In the genomic region with DNA sequence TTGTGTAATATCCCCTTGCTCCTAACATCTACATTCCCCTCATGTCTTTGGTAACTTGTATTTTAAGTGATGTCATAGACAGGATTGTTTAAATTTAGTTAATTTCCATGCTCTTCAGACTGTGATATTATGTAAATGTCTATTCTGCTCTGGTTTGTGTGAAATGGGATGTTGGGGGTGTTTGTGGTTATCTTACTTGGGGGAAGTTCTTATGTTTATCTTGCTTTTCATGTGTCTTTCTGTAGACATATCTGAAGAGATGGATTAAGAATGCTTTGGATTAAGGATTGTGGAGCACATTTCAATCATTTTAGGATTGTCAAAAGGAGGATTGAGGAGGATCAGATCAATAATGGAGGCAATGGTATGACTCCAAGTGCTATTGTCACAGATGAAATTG, we compare ENCODE assay signal across 8 mouse cellular contexts. TPM values are rescaled to one million over a fixed set of nuclear protein-coding genes. Genes with fewer than 3 reads are reported as not detected.
A peak's percentile ranks its signal among the peaks of the same experiment; 100 is the strongest.
DNase-seq lines count a peak whose midpoint lies in the region; ATAC-seq and TF ChIP-seq lines count a peak whose summit lies in the region.

No protein-coding gene starts in this region.

- DNase-seq in heart, adult 18-20 months = no peak
- peak; percentile 62 for DNase-seq in MEL (ENCODE audit: low read depth, low spot score)
- DNase-seq in thymus, postnatal 4 days = no peak

- peaks cover 43% of the 10 kb centered on the region for H3K4me1 ChIP-seq in heart, embryonic 13.5 days
- H3K4me1 ChIP-seq in MEL (ENCODE audit: control insufficient read depth in 1 of 2, insufficient read depth in 2 of 2, low read length in 2 of 2) = peaks cover 5 to 10% of the 10 kb centered on the region in 2 experiments
- H3K4me1 ChIP-seq in hindbrain, embryonic 15.5 days (replicated peaks) = peaks cover 48% of the 10 kb centered on the region
- H3K4me1 ChIP-seq in midbrain, embryonic 13.5 days (replicated peaks) = peaks cover 48% of the 10 kb centered on the region

- H3K36me3 ChIP-seq in heart, embryonic 13.5 days = peaks cover 47% of the 10 kb centered on the region
- H3K36me3 ChIP-seq in MEL (ENCODE audit: control insufficient read depth in 1 of 2, insufficient read depth in 2 of 2, low read length in 2 of 2) = peaks cover 34 to 35% of the 10 kb centered on the region in 2 experiments
- peaks cover 25% of the 10 kb centered on the region for H3K36me3 ChIP-seq in hindbrain, embryonic 15.5 days
- H3K36me3 ChIP-seq in midbrain, embryonic 13.5 days = peaks cover 19% of the 10 kb centered on the region

- ATAC-seq in heart, embryonic 13.5 days (ENCODE audit: extremely low read depth, insufficient number of reproducible peaks, low FRiP score, low TSS enrichment) = no peak
- ATAC-seq in hindbrain, embryonic 15.5 days (ENCODE audit: low FRiP score, low read depth) = no peak
- no peak for ATAC-seq in midbrain, embryonic 13.5 days
- ATAC-seq in frontal cortex, adult (ENCODE audit: low TSS enrichment) = no peak
- no peak for ATAC-seq in cerebellum, adult (ENCODE audit: insufficient number of reproducible peaks, low FRiP score, low TSS enrichment)

- H3K27ac ChIP-seq in heart, embryonic 13.5 days (replicated peaks) = no peak overlapping the region
- no peak overlapping the region for H3K27ac ChIP-seq in MEL (ENCODE audit: control insufficient read depth, low read depth, low read length)
- no peak overlapping the region for H3K27ac ChIP-seq in hindbrain, embryonic 15.5 days (replicated peaks)
- no peak overlapping the region for H3K27ac ChIP-seq in midbrain, embryonic 13.5 days

- peaks cover 33% of the 10 kb centered on the region for H3K79me2 ChIP-seq in MEL (ENCODE audit: control insufficient read depth, insufficient read depth, low read length, poor library complexity)

- peak overlapping the region; percentile 89 for H3K4me2 ChIP-seq in heart, embryonic 13.5 days
- H3K4me2 ChIP-seq in hindbrain, embryonic 15.5 days = peak overlapping the region; percentile 69
- peak overlapping the region; percentile 90 for H3K4me2 ChIP-seq in midbrain, embryonic 13.5 days (replicated peaks)

- H3K9me3 ChIP-seq in heart, embryonic 13.5 days = no peaks in the 10 kb centered on the region
- H3K9me3 ChIP-seq in MEL (replicated peaks; ENCODE audit: insufficient read depth, low read length) = no peaks in the 10 kb centered on the region
- no peaks in the 10 kb centered on the region for H3K9me3 ChIP-seq in hindbrain, embryonic 15.5 days
- no peaks in the 10 kb centered on the region for H3K9me3 ChIP-seq in midbrain, embryonic 13.5 days

- no peak; a peak in 1 of 4 replicates for TF ChIP-seq POLR2A in MEL (IDR thresholded peaks at IDR 0.05; ENCODE audit: control insufficient read depth in 1 of 2, insufficient read depth in 1 of 2, low read depth in 1 of 2, low read length in 2 of 2, poor library complexity in 1 of 2)

- H3K9ac ChIP-seq in heart, embryonic 13.5 days = peak overlapping the region; percentile 99
- peak overlapping the region; percentile 97 for H3K9ac ChIP-seq in MEL (ENCODE audit: control insufficient read depth, low read depth, low read length, poor library complexity, severe bottlenecking)
- H3K9ac ChIP-seq in hindbrain, embryonic 15.5 days = peak overlapping the region; percentile 99; the same call in 1 of the 2 replicates
- H3K9ac ChIP-seq in midbrain, embryonic 13.5 days (replicated peaks) = peak overlapping the region; percentile 99; the same call in 1 of the 2 replicates

- TF ChIP-seq EP300 in MEL (IDR thresholded peaks at IDR 0.05; ENCODE audit: low read depth in 1 of 2, low read length in 2 of 2) = peak; percentile 38 to 46; a peak in 3 of 4 replicates

- TF ChIP-seq RAD21 in MEL (IDR thresholded peaks at IDR 0.05; ENCODE audit: low read depth, low read length) = no peak

- no peaks in the 10 kb centered on the region for H3K27me3 ChIP-seq in heart, embryonic 13.5 days (replicated peaks)
- H3K27me3 ChIP-seq in MEL (ENCODE audit: control insufficient read depth in 1 of 2, insufficient read depth in 2 of 2, low read length in 2 of 2) = no peaks in the 10 kb centered on the region
- no peaks in the 10 kb centered on the region for H3K27me3 ChIP-seq in hindbrain, embryonic 15.5 days
- H3K27me3 ChIP-seq in midbrain, embryonic 13.5 days = no peaks in the 10 kb centered on the region

- peak overlapping the region; percentile 99 for H3K4me3 ChIP-seq in heart, embryonic 13.5 days
- peak overlapping the region; percentile 76 to 84 for H3K4me3 ChIP-seq in MEL (ENCODE audit: control insufficient read depth in 1 of 2, insufficient read depth in 1 of 2, low read depth in 2 of 2, low read length in 2 of 2)
- H3K4me3 ChIP-seq in hindbrain, embryonic 15.5 days = peak overlapping the region; percentile 97
- H3K4me3 ChIP-seq in midbrain, embryonic 13.5 days (replicated peaks) = peak overlapping the region; percentile 96

- TF ChIP-seq CTCF in MEL (IDR thresholded peaks at IDR 0.05 in 2 of 3, conservative IDR thresholded peaks at IDR 0.05 in 1 of 3; ENCODE audit: control insufficient read depth in 1 of 3, insufficient read depth in 1 of 3, low read depth in 2 of 3, low read length in 3 of 3, poor library complexity in 1 of 3, severe bottlenecking in 1 of 3) = no peak

TF ChIP-seq in MEL, 35 proteins besides CTCF, POLR2A, EP300 and RAD21:
- TF ChIP-seq MXI1 (IDR thresholded peaks at IDR 0.05; ENCODE audit: low read depth, low read length) (no peak), SIN3A (IDR thresholded peaks at IDR 0.05; ENCODE audit: low read length) (no peak; the same call in 1 of the 2 replicates), MAX (IDR thresholded peaks at IDR 0.05; ENCODE audit: low read length) (no peak), TAL1 (IDR thresholded peaks at IDR 0.05; ENCODE audit: low read length) (0 out of 2 replicates have a peak, but pooled peaks have one; percentile 3), E2F4 (IDR thresholded peaks at IDR 0.05; ENCODE audit: borderline replicate concordance, low read depth, low read length) (no peak), UBTF (IDR thresholded peaks at IDR 0.05; ENCODE audit: borderline replicate concordance, insufficient read depth, low read depth, low read length) (no peak), NELFE (IDR thresholded peaks at IDR 0.05; ENCODE audit: low read depth, low read length) (no peak), NRF1 (IDR thresholded peaks at IDR 0.05; ENCODE audit: insufficient read depth, low read depth, low read length, poor library complexity, severe bottlenecking) (no peak), MYC (IDR thresholded peaks at IDR 0.05; ENCODE audit: low read depth, low read length) (peak; percentile 32; the same call in 1 of the 2 replicates), TBP (IDR thresholded peaks at IDR 0.05; ENCODE audit: low read depth, low read length) (no peak), KAT2A (conservative IDR thresholded peaks at IDR 0.05; ENCODE audit: low read depth, low read length) (no peak), GATA1 (IDR thresholded peaks at IDR 0.05; ENCODE audit: low read depth, low read length) (peak; percentile 53; the same call in 1 of the 2 replicates), ZC3H11A (IDR thresholded peaks at IDR 0.05; ENCODE audit: low read depth, low read length) (no peak), ZNF384 (IDR thresholded peaks at IDR 0.05; ENCODE audit: low read depth, low read length) (no peak), TCF12 (IDR thresholded peaks at IDR 0.05; ENCODE audit: low read depth, low read length) (peak; percentile 46; the same call in 1 of the 2 replicates), CHD2 (IDR thresholded peaks at IDR 0.05; ENCODE audit: low read length) (no peak), RCOR1 (IDR thresholded peaks at IDR 0.05; ENCODE audit: low read depth, low read length) (peak; percentile 58; the same call in 1 of the 2 replicates), MAZ (IDR thresholded peaks at IDR 0.05; ENCODE audit: low read depth, low read length) (no peak), POLR2AphosphoS5 (IDR thresholded peaks at IDR 0.05; ENCODE audit: borderline replicate concordance, low read depth, low read length) (no peak)

RNA-seq across cellular contexts. Expression of gene Srsf1, which starts 2.6 kb away (rescaled TPM):
- polyA plus RNA-seq in heart, embryonic 13.5 days (2015; fragmentation: Nextera tagmentation; extraction: Ambion mirVana) = 170 and 175 TPM in 2 replicates
- 100 to 1,000 TPM in 1 of 2 experiments, 10 to 100 TPM in 1; 88.5 to 102 TPM for total RNA-seq in heart, adult 18-20 months (2021)
- 586 and 596 TPM in 2 replicates for total RNA-seq in MEL (2012; rRNA removed)
- 100 to 1,000 TPM; 421 to 431 TPM for polyA plus RNA-seq in MEL (2012; ENCODE audit: insufficient read depth in 1 of 2, insufficient read length in 2 of 2, low read depth in 1 of 2, low replicate concordance in 2 of 2, missing spikeins in 1 of 2)
- 215 and 220 TPM in 2 replicates for polyA plus RNA-seq in hindbrain, embryonic 15.5 days (2015; fragmentation: Nextera tagmentation; extraction: Ambion mirVana)
- polyA plus RNA-seq in midbrain, embryonic 13.5 days (2015; fragmentation: Nextera tagmentation; extraction: Ambion mirVana) = 313 and 341 TPM in 2 replicates

RNA-seq across cellular contexts. Expression of gene Vezf1, which starts 18.3 kb away (rescaled TPM):
- polyA plus RNA-seq in heart, embryonic 13.5 days (2015; fragmentation: Nextera tagmentation; extraction: Ambion mirVana) = 21.9 and 22.1 TPM in 2 replicates
- total RNA-seq in heart, adult 18-20 months (2021) = 10 to 100 TPM; 35.0 to 38.4 TPM
- total RNA-seq in MEL (2012; rRNA removed) = 8.0 and 9.5 TPM in 2 replicates
- 10 to 100 TPM in 1 of 2 experiments, not detected in 1; 20.8 TPM for polyA plus RNA-seq in MEL (2012; ENCODE audit: insufficient read depth in 1 of 2, insufficient read length in 2 of 2, low read depth in 1 of 2, low replicate concordance in 2 of 2, missing spikeins in 1 of 2)
- polyA plus RNA-seq in hindbrain, embryonic 15.5 days (2015; fragmentation: Nextera tagmentation; extraction: Ambion mirVana) = 41.8 and 43.9 TPM in 2 replicates
- 67.2 and 70.1 TPM in 2 replicates for polyA plus RNA-seq in midbrain, embryonic 13.5 days (2015; fragmentation: Nextera tagmentation; extraction: Ambion mirVana)

RNA-seq across cellular contexts. Expression of gene Cuedc1, which starts 48.1 kb away (rescaled TPM):
- 16.8 and 18.1 TPM in 2 replicates for polyA plus RNA-seq in heart, embryonic 13.5 days (2015; fragmentation: Nextera tagmentation; extraction: Ambion mirVana)
- 10 to 100 TPM; 40.0 to 43.8 TPM for total RNA-seq in heart, adult 18-20 months (2021)
- 1.0 and 1.1 TPM in 2 replicates for total RNA-seq in MEL (2012; rRNA removed)
- polyA plus RNA-seq in MEL (2012; ENCODE audit: insufficient read depth in 1 of 2, insufficient read length in 2 of 2, low read depth in 1 of 2, low replicate concordance in 2 of 2, missing spikeins in 1 of 2) = 1 to 10 TPM in 1 of 2 experiments, not detected in 1; 4.8 TPM
- 46.3 and 49.7 TPM in 2 replicates for polyA plus RNA-seq in hindbrain, embryonic 15.5 days (2015; fragmentation: Nextera tagmentation; extraction: Ambion mirVana)
- 40.6 and 46.1 TPM in 2 replicates for polyA plus RNA-seq in midbrain, embryonic 13.5 days (2015; fragmentation: Nextera tagmentation; extraction: Ambion mirVana)
